Mouse (Mus musculus): Measurements from ENCODE around the gene 3110082I17Rik.

Gene 3110082I17Rik

DNA sequence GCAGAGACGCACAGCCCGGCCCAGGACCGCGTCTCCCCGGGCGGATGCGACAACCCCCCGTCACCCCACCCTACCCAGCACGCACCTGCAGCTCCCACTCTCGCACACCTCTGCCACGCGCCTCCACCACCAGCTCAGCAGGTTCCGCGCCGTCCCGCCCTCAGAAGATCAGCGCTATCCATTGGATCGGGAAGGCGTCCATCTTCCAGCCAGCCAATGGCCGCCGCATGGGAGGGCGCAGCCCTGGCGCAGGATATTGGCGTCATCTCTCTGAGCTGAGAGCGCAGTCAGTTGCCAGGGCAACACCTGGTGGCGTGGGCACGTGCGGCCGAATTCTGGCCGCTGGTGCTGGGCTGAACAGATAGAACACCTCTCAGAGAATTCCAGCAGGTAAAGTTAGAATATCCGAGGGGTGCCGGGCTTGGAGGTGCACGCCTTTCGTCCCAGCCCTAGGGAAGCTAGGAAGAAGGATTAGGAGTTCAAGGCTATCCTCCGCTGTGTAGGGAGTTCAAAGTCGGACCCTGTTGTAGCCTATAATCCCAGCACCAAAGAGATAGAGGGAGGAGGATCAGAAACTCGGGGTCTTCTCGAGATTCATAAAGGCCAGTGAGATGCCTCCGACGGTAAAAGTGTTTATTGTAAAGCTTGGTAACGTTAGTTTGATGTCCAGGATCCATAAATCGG, at the start of gene 3110082I17Rik:
TSS of gene 3110082I17Rik (minus strand) at position 144 of the 684 bp plus-strand sequence.
- in situ Hi-C loops (cut with MboI, MseI): no loop called here

DNA sequence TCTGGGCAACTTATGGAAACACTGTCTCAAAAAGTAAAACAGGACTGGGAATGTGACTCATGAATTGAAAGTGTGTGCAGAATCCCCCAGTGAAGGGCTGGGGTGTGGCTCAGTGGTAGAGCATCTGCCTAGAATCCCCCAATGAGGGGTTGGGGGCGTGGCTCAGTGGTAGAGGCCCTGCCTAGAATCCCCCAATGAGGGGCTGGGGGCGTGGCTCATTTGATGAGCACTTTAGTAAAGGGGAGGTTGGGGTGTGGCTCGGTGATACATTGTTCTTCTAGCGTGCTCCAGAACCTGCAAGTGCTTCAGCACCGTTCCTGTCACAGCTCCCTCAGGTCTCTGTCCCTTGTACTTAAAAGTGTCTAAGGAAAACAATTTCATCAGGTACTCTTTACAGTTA, 45.9 kb upstream of the 3110082I17Rik start:
- in situ Hi-C loops (cut with MboI, MseI): no loop called here

DNA sequence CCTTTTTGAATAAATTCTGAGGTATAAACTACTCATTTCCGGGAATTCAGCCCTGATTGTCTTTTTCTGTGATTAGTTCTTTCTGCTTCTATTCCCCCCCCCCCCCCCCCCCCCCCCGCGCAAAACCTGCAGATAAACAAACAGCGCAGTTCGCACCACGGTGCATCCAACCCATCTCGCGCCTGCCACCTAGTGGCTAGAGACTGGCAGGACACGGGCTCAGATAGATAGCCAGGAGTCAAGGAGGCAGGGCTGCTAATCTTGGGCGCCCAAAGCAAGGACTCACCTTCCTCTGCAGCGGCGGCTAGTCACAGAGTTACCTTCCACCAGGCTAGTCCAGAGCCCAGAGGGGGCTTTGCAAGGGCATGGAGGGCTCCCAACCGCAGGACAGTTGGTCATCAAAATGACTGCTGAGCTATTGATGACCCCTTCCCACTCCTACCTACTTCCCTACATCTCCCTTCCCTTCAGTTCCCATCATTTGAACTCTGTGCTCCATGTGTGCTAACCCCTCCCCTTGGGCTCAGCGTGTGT, 44.8 kb upstream of the 3110082I17Rik start:
- in situ Hi-C loops (cut with MboI, MseI): no loop called here

DNA sequence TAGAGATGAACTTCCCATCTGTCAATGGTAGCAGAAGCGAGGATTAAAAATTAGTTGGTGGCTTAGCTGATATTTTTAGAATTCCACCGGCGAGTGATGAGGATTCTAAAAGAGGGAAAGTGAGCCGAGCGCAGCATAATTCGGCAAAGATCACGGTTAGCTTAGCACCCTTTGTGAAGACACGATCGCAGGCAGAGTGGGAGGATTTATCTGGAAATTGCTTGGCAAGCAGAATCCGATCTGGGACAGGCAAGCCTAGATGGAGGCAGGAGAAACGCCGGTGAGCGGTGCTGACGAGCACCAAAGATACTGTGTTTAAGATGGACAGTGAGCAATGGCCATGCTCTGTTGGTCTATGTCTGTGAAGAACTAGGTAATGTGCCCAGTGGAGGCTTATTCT, 42.0 kb upstream of the 3110082I17Rik start:
- in situ Hi-C loops (cut with MboI, MseI): no loop called here

DNA sequence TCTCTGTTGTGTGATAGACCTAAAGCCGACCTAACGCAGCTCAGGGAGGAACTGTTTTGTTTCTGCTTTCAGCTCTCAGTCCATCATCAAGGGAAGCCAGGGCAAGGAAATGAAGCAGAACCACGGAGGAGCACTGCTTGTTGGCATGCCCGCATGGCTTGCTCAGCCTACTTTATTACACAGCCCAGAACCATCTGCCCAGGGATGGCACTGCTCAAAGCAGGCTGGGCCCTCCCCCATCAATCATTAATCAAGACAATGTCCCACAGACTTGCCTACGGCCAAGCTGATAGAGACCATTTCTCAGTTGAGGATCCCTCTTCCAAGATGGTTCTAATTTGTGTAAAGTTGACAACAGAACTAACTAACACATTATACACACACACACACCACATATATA, 38.5 kb upstream of the 3110082I17Rik start:
- in situ Hi-C loops (cut with MboI, MseI): no loop called here

DNA sequence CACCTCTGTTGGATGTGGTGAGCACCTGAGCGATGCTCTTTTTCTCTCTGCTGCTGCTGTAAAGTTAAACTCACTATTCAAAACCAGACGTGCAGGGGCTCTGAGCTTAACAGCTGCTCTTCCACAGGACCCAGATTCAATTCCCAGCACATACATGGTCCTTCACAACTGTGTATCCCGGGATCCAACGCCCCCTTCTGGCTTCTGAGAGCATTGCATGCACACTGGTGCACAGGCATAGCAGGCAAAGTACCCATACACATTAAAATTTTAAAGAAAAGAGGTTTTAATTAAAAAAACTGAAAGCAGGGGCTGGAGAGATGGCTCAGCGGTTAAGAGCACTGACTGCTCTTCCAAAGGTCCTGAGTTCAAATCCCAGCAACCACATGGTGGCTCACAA, 36.6 kb upstream of the 3110082I17Rik start:
- in situ Hi-C loops (cut with MboI, MseI): no loop called here

DNA sequence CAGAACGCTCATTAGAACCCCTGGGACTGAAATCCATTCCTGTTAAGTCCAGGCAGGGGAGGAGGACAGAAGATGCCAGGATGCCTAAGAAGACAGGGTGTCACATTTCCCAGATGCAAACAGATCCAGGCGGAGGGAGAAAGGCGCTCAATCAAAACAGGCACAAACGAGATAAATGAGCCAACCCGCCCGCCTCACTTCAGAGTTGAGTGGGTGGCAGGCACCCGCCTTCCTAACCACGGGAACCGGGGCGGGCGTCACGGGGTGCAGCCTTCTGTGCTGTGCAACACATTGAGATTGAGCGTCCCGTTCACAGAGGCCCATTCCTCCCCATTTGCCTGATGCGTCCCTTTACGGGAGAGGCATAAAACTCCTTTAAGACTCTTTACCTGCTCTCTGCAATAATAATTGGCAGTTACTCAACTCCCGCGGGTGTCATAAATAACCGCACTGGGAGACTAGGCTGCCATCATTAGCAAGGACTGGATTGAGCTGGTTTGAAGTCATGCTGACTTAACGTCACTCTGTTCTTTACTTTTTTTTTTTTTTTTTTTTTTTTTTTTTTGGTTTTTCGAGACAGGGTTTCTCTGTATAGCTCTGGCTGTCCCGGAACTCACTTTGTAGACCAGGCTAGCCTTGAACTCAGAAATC, 34.8 kb upstream of the 3110082I17Rik start:
- in situ Hi-C loops (cut with MboI, MseI): no loop called here

DNA sequence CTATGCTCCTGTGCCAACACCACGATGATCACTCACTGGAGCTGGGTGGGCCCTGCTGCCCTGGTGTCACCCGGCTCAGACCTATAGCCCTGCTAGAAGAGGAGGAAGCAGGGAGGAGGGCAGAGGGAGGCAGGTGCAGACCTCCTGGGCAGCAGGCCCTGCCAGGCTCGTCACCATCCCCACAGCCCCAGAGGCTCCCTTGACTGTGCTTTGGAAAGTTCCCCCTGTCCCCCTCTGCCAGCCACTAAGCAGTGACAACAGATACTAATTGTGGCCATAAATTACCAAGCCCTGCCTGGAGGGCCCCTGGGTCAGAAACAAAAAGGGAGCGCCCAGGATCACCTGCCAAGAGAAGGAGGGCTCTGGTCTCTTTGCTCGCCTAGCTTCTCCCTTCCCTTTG, 33.4 kb upstream of the 3110082I17Rik start:
- in situ Hi-C loops (cut with MboI, MseI): no loop called here

DNA sequence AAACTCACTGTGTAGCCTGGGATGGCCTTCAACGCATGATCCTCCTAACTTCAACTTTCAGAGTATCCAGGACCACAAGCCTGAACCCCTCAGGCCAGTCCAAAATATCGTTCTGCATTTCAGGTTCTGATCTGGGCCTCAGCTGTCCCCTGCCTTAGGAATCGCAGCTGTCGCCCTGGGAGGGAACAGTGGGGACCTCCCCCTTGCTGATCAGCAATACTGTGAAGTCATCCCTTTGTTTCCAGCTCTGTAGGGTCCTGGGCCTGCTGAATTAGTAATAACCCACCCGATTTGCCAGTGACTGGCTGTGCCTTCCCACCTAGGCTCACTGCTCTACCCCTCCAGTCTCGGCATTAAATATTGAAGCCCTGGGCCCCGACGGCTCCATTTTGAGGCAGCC, 31.0 kb upstream of the 3110082I17Rik start:
- in situ Hi-C loops (cut with MboI, MseI): no loop called here

DNA sequence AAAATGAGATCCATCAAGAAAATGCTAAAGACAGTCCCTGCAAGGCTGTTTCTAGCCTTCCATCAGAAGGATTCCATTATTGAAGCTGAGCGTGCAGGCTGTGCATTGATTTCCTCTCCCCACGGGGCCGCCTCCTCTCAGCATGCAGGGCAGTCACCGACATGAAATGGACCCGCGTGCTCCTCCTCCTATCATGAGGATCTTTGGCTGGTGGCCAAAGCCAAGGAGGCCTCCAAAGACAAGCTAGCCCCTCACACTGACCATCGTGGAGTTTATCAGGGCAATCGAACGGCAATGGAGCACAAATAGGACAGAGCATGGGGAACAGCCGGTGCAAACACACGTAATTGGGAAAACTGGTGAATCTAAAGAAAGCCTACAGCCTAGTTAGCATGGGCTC, 29.8 kb upstream of the 3110082I17Rik start:
- in situ Hi-C loops (cut with MboI, MseI): no loop called here

DNA sequence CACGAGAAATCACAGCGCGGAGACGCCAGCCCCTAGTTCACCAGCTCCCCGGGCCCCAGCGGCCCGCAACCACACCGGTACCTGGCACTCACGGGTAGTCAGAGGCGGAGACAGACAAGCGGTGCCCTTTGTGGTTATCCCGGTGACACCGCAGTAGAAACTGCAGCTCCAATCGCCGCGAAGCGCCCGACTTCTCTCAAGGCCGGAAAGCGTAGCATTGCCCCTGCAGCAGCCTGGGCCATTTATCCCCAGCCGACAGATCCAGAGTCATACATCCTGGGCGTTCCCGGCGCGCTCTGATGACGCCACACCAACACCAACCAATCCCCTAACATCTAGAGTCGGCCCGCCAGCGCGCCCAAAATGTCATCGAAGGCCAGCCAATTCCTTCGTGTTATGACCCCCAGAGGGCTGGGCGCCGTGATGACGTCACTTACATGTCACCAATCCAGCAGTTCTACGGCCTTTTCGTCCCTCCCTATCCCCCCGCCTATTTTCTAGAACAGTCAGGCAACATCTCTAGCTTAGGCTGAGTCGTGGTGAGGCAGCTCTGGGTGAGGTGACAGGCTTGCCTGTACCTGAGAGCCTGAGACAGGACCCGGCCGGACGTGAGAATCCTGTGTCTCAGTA, 24.0 kb upstream of the 3110082I17Rik start, which contains the start of gene Zfand2a:
TSS of gene Zfand2a (minus strand) at position 365 of the 630 bp plus-strand sequence.
- in situ Hi-C loops (cut with MboI, MseI): loop anchor here (5.0 kb wide), 1 partner anchor 1322 kb away; the partner anchor contains the start of gene Cops6

DNA sequence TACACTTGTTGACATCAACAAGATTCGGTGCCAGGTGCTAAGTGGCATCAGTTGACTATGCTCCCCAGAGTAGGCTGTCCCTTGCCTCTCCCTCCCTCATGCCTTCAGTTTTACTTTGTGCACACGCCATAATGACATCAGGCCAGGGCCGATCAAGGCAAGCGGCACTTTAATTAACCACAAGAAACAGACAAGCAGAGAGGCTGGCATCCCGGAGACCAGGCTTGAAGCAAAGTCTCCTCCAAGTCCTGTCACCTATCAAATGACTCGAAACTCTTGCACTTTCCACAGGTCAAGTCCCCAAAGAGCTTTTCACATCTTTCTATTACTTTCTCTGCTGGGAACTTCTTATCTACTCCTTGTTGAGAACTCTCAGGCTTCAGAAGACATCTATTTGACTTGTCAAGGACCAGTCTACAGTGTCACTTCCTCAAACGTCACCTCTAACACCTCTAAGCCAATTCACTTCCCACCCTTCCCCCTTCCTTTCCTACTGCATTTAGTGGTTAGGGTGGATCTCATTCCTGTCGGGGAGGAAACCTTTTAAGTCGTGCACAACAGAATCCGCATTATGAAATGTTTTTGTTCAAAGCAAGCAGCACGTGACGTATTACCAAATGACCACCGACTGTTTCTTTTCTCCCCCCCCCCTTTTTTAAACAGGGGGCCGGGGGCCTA, 23.0 kb upstream of the 3110082I17Rik start:
- in situ Hi-C loops (cut with MboI, MseI): loop anchor here (5.0 kb wide), 1 partner anchor 1321 kb away; the partner anchor contains the start of gene Cops6

DNA sequence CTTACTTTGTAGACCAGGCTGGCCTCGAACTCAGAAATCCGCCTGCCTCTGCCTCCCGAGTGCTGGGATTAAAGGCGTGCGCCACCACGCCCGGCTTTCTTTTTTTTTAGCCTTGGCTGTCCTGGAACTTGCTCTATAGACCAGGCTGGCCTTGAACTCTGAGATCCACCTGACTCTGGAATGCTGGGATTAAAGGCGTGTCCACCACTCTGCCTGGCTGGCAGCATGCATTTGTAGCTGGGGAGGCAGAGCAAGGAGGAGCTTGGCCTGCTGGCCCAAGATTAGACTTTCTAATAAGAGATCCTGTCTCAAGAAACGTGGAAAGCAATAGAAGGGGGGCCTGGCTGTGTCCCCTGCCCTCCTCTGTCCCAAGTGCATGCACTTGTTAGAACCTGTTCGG, 20.1 kb upstream of the 3110082I17Rik start:
- in situ Hi-C loops (cut with MboI, MseI): loop anchor here (5.0 kb wide), 1 partner anchor 1318 kb away; the partner anchor contains the start of gene Cops6

DNA sequence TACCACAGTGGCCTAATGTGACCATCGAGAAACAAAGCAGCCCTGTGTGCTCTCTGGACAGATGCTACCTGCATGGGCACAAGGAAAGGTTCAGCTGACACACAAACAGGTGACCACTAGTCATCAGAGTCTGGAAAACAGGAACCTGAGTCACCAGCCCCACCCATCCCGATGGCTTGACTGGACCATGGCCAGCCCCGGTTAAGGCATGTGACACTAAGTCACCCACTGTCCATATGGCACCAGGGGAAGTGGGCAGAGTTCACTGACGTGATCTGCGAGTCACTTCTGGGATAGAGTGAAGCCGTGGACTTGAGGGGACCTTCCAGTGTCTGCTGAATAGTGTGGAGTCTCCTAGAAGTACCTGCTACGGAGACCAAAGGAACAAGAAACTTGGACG, 18.8 kb upstream of the 3110082I17Rik start:
- in situ Hi-C loops (cut with MboI, MseI): no loop called here

DNA sequence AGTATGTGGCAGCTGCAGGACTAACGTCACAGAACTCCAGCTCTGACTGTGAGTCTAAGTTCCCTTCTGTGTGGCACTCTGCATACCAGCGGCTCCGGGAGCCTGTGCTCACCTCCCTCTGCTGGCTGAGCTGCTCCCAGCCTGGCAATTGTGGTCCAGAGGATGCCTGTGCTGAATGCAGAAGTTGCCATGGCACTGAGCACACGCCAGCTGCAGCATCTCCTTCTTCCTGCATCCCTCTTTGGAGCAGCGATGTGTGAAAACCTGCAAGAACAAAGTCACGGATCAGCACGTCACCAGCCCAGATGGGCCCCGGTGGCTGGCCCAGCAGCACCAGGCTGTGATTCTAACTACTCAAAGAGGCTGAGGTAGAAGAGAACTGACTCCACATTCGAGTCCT, 14.4 kb upstream of the 3110082I17Rik start:
- in situ Hi-C loops (cut with MboI, MseI): no loop called here

DNA sequence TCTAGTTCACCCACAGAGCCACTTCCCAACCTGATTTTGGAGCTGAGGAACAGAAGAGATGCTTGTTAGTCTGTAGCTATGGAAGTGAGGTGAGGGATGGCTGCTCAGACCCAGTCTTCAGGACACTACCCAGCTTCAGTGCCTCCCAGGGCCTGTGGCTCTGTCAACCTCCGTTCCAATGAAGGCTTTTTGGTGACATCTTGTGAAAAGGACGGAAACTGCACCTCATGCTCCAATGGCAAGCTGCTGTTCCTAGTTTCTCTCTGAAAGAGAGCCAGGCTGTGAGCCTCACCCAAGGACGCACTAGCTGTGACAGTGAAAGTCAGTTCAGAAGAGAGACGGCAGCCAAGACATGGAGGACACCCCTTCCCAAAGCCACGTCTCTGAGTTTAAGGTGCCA, 7.7 kb upstream of the 3110082I17Rik start:
- in situ Hi-C loops (cut with MboI, MseI): no loop called here

DNA sequence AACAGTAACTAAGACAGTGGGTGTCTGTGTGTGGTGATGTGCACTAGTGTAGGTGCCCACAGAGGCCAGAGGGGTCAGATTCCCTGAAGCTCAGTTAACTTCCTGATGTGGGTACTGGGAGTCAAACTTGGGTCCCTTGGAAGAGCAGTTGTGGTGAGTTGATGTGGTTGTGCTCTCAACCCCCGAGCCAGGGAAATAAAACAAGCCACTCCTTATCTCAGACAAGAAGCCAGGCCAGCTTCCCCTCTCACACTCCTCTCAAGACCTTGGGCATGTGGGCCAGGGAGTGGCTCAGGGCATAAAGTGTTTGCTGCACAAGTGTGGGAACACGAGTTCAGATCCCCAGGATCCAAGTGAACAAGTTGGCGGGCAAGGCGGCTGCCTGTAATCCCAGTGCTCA, 6.5 kb upstream of the 3110082I17Rik start:
- in situ Hi-C loops (cut with MboI, MseI): no loop called here

DNA sequence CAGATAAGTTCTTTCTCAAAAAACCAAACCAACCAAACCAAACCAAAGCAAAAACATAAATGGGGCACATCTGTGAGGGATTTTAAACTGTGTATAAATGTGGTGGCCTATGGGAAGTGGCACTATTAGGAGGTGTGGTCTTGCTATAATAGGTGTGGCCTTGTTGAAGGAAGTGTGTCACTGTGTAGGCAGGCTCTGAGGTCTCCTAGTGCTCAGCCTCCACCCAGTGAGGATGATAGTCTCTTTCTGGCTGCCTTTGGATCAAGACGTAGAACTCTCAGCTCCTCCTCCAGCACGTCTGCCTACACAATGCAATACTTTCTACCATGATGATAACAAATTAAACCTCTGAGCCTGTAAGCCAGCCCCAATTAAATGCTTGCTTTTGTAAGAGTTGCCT, 6.0 kb upstream of the 3110082I17Rik start:
- in situ Hi-C loops (cut with MboI, MseI): no loop called here

DNA sequence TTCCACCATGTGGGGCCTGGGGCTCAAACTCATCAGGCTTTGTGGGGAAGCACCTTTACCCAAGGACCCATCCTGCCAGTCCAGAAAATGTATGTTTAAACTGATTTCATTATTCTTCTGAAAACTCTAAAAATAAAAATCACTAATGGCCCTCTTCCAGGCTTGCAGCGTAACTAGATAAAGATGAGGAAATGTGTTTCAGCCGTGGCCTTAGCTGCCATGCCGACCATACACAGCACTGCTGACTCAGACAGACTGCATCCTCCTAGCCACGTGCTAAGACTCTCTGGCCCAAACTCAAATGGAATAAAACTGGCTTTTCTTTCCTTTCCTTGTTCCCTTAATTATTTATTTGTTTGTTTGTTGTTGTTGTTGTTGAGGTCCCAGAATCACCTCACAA, 4.5 kb upstream of the 3110082I17Rik start:
- in situ Hi-C loops (cut with MboI, MseI): no loop called here

DNA sequence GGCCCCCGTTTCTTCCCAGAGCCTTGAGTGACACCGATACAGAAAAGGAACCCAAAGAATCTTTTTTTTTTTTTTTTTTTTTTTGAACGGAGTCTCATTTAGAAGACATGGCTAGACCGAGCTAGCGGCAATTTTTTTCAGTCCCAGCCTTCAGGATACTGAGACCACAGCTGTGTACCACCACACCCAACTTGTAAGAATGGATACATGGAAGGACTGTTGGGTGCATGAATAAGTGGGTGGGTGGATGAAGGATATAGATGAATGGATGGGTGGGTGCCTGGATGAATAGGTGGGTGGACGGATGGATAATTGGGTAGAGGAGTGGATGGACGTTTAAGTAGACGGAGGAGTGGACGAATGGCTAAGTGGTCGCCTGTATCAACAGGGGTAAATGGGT, 389 bp downstream of the 3110082I17Rik start:
- in situ Hi-C loops (cut with MboI, MseI): no loop called here

DNA sequence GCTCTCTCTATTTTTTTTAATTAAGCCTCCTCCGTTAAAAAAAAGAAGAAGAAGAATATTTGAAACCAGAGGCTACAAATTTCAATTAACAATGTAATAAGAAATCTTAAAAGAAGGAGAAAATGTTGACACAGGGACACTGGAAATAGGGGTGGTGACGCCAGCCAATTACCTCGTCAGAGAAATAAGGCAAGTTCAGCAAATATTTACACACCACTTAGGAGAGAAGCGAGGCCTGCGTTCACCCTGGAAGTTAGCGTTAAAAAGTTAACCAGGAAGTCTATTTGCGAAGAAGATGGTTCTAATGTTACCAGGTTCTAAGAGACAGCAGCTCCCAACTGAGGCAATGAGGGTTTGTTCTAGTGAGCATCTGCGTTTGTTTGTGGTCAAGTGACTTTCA, 3.1 kb downstream of the 3110082I17Rik start:
- in situ Hi-C loops (cut with MboI, MseI): no loop called here

DNA sequence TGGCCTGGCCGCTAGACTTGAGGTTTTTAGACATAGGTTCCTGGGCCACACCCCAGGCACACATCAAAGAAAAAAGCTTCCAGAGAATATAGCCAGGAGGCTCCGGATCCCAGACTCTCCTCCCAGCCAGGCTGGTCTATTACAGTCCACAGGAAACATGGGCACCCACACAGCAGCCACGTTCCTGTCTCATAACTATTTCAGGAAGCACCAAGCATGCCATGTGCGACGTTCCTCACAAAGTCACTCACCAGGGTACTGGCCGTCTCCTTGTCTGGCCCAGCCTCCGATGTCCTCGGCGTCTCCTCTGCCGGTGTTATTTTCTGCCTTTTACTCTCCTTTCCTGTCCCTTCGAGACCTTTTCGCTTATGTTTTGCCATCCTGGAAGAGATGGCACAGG, 5.2 kb downstream of the 3110082I17Rik start:
- in situ Hi-C loops (cut with MboI, MseI): no loop called here

All from T-helper 1 cell (primary cell).